Mouse (Mus musculus) heart, postnatal 4 days (tissue): Measurements from ENCODE around the gene Iah1. TPM values are rescaled to one million over a fixed set of nuclear protein-coding genes. Genes with fewer than 3 reads are reported as not detected.

Experiments used
- DNase-seq: peaks from one replicate; pipeline ENCODE4 v3.0.0; 2021
- total RNA-seq, 2 experiments: library from RNA; stranded (reverse); gene quantifications; 2 replicates each; pipeline ENCODE4 v1.2.3; 2021

Iah1 gene
- total RNA-seq, 2 experiments from 2014 or later, result 22.8 to 25.9 TPM

GRCm38 (mm10) chr12:21370035-21370611, 53.9 kb downstream of the Iah1 start:
- no peak for DNase-seq

GRCm38 (mm10) chr12:21373100-21373819, 57.1 kb downstream of the Iah1 start, which contains the start of gene Adam17:
TSS of gene Adam17 (minus strand) at chr12:21373632.
- DNase-seq, result peak; percentile 98

Other genes starting within 250 kb of the Iah1 start
- gene Cpsf3, start 31.0 kb upstream of the Iah1 start, total RNA-seq, result 10 to 100 TPM; 42.4 to 43.7 TPM
- 10 to 100 TPM; 36.6 to 40.2 TPM for gene Itgb1bp1, start 30.1 kb upstream of the Iah1 start, total RNA-seq
- 10 to 100 TPM; 40.0 to 40.2 TPM for gene Adam17, start 57.2 kb downstream of the Iah1 start, total RNA-seq
- 100 to 1,000 TPM; 173 to 184 TPM for gene Ywhaq, start 101.2 kb downstream of the Iah1 start, total RNA-seq